Mouse (Mus musculus) embryo, embryonic 9.5 days (tissue): ENCODE results near the gene Zcchc7.
"Not testable (repeated sequence)": the region's sequence is repeated elsewhere in the genome, so short reads cannot be mapped to it uniquely, and the experiment has no call there.

Experiments
- DNase-seq: peaks from one replicate; pipeline ENCODE4 v3.0.0-alpha.2; 2017; ENCODE audit errors: extremely low spot score

The Zcchc7 gene

GRCm38 (mm10) chr4:44917312-44917848 is 161.7 kb downstream of the Zcchc7 start:
- no peak for DNase-seq

GRCm38 (mm10) chr4:44917907-44918306 is 162.2 kb downstream of the Zcchc7 start:
- no peak for DNase-seq

- no peak for DNase-seq
Observed at GRCm38 (mm10) chr4:44920831-44921230, 165.2 kb downstream of the Zcchc7 start.

GRCm38 (mm10) chr4:44922466-44923128 is 166.9 kb downstream of the Zcchc7 start:
- DNase-seq = no peak

- DNase-seq = no peak
Observed at GRCm38 (mm10) chr4:44923129-44923481, 167.4 kb downstream of the Zcchc7 start.

- DNase-seq = no peak
Observed at GRCm38 (mm10) chr4:44927934-44928333, 172.3 kb downstream of the Zcchc7 start.

GRCm38 (mm10) chr4:44928790-44929189 is 173.1 kb downstream of the Zcchc7 start:
- DNase-seq = no peak

GRCm38 (mm10) chr4:44930406-44930805 is 174.7 kb downstream of the Zcchc7 start:
- no peak for DNase-seq

- DNase-seq = no peak
Observed at GRCm38 (mm10) chr4:44931732-44932131, 176.1 kb downstream of the Zcchc7 start.

- no peak for DNase-seq
Observed at GRCm38 (mm10) chr4:44938359-44939340, 183.0 kb downstream of the Zcchc7 start.

- no peak for DNase-seq
Observed at GRCm38 (mm10) chr4:44939576-44940249, 184.0 kb downstream of the Zcchc7 start.

GRCm38 (mm10) chr4:44940286-44940685 is 184.6 kb downstream of the Zcchc7 start:
- DNase-seq = no peak

GRCm38 (mm10) chr4:44942237-44942636 is 186.6 kb downstream of the Zcchc7 start:
- DNase-seq = no peak

GRCm38 (mm10) chr4:44943480-44943879 is 187.8 kb downstream of the Zcchc7 start:
- DNase-seq = no peak

GRCm38 (mm10) chr4:44944426-44945075 is 188.9 kb downstream of the Zcchc7 start:
- no peak for DNase-seq

GRCm38 (mm10) chr4:44946126-44946525 is 190.4 kb downstream of the Zcchc7 start:
- not testable (repeated sequence) for DNase-seq

GRCm38 (mm10) chr4:44947464-44947863 is 191.8 kb downstream of the Zcchc7 start:
- DNase-seq = no peak

GRCm38 (mm10) chr4:44948314-44948713 is 192.6 kb downstream of the Zcchc7 start:
- DNase-seq = no peak

GRCm38 (mm10) chr4:44953041-44953440 is 197.4 kb downstream of the Zcchc7 start:
- DNase-seq = peak; percentile 24

GRCm38 (mm10) chr4:44958776-44959175 is 203.1 kb downstream of the Zcchc7 start:
- DNase-seq = no peak

GRCm38 (mm10) chr4:44959220-44959619 is 203.5 kb downstream of the Zcchc7 start:
- no peak for DNase-seq

- DNase-seq = no peak
Observed at GRCm38 (mm10) chr4:44963156-44963555, 207.5 kb downstream of the Zcchc7 start.
